Mouse (Mus musculus) embryo, embryonic 11.5 days (tissue): ENCODE data around the gene Rhox4a2.
"Not testable (repeated sequence)": the region's sequence is repeated elsewhere in the genome, so short reads cannot be mapped to it uniquely, and the experiment has no call there.

Experiments used
- DNase-seq: peaks from one replicate; pipeline ENCODE4 v3.0.0-alpha.2; 2012; ENCODE audit warnings: low read depth, low spot score

The Rhox4a2 gene

DNA sequence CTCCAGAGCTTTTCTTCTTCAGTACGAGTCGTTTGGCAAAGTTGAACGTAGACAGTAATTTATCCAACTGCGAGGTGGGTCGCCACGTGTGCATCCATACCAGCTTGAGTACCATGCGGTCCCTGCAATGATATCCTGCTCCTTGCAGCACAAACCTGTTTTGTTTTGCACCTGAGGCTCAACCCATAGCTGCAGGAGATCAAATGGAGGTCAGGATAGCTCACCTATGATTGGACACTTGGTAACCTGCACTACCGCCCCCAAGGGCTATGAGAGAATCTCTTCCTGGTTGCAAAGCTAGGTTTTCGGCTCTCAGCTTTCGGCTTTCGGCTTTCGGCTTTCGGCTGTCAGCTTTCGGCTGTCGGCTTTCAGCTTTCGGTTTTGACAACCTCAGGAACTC lies at the start of gene Rhox4a2:
Gene Rhox4a2 (plus strand): TSS at position 301 of the 400 bp plus-strand sequence.
- not testable (repeated sequence) for DNase-seq

- DNase-seq, result not testable (repeated sequence)
Measured at GRCm38 (mm10) chrX:37379728-37380127, 10.9 kb upstream of the Rhox4a2 start, which contains the start of gene Rhox3a2. Gene Rhox3a2 (plus strand): TSS chrX:37380028.

GRCm38 (mm10) chrX:37411767-37412166 lies 21.1 kb downstream of the Rhox4a2 start, which contains the start of gene Rhox2b:
Gene Rhox2b (plus strand): TSS chrX:37412067.
- DNase-seq, result not testable (repeated sequence)

DNA sequence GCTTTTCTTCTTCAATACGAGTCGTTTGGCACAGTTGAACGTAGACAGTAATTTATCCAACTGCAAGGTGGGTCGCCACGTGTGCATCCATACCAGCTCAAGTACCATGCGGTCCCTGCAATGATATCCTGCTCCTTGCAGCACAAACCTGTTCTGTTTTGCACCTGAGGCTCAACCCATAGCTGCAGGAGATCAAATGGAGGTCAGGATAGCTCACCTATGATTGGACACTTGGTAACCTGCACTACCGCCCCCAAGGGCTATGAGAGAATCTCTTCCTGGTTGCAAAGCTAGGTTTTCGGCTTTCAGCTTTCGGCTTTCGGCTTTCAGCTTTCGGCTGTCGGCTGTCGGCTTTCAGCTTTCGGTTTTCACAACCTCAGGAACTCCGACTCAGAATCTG lies 41.5 kb downstream of the Rhox4a2 start, which contains the start of gene Rhox4b:
Gene Rhox4b (plus strand): TSS at position 301 of the 400 bp plus-strand sequence.
- not testable (repeated sequence) for DNase-seq
